Mouse (Mus musculus) mouse trophoblast stem cell (cell line): ENCODE data around the gene Proca1.
"Not testable (repeated sequence)": the region's sequence is repeated elsewhere in the genome, so short reads cannot be mapped to it uniquely, and the experiment has no call there.

Experiments
- in situ Hi-C, 2 experiments: fragments of 300-500 bp; cut with MseI, MboI; formaldehyde crosslinking; loops; 2 replicates in 1 of 2; 3 replicates in 1 of 2; pipeline ENCODE4 v1.15.1; 2025

The Proca1 gene

GRCm38 (mm10) chr11:78181830-78182357 is 11.3 kb upstream of the Proca1 start:
- in situ Hi-C loops = no loop called here

DNA sequence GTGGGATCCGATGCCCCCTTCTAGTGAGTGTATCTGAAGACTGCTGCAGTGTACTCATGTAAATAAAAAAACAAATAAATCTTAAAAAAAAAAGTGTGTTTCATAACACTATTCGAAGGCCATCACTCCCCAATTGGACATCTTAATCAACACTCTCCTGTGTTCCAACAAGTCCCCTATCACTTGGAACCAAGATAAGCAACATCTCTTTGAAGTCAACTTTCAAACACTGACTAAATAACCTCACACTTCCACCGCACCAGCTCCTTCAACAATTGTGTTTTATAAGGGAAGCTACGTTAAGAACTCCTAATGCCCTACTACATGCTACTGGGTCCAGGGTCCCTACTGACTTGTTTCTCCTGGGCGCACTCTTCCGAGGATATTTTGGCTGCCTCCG is 10.7 kb upstream of the Proca1 start:
- in situ Hi-C loops = no loop called here

- in situ Hi-C loops = no loop called here
Measured at GRCm38 (mm10) chr11:78182961-78183844, 10.0 kb upstream of the Proca1 start, which contains the start of gene Rpl23a. Rpl23a (minus strand) TSS chr11:78183584.

DNA sequence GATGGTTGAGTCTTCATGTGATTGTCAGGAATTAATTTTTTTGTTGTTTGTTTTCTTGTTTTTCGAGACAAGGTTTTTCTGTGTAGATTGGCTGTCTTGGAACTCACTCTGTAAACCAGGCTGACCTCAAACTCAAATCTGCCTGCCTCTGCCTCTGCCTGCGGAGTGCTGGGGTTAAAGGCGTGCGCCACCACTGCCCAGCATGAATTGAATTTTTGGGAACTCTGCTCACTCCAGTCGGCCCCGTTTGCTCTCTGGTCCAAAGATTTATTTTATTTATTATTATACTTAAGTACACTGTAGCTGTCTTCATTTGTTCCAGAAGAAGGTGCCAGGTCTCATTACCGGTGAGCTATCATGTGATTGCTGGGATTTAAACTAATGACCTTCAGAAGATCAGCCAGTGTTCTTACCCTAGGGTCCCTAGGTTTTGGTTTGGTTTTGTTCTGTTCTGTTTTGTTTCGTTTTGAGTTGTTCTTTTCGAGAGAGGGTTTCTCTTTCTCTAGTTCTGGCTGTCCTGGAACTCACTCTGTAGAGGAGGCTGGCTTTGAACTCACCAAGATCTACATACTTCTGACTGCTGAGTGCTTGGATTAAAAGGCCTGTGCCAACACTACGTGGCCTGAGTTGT is 9.2 kb upstream of the Proca1 start:
- in situ Hi-C loops = no loop called here

GRCm38 (mm10) chr11:78184702-78185101 is 8.5 kb upstream of the Proca1 start:
- in situ Hi-C loops = not testable (repeated sequence)

GRCm38 (mm10) chr11:78188331-78189233 is 4.6 kb upstream of the Proca1 start, which contains the start of gene Rab34:
Rab34 (plus strand) TSS chr11:78188430.
- in situ Hi-C loops = no loop called here

- in situ Hi-C loops = no loop called here
Measured at GRCm38 (mm10) chr11:78189234-78190040, 3.8 kb upstream of the Proca1 start.

GRCm38 (mm10) chr11:78190041-78190440 is 3.2 kb upstream of the Proca1 start:
- in situ Hi-C loops = no loop called here

GRCm38 (mm10) chr11:78194411-78195100 is 1.4 kb downstream of the Proca1 start:
- in situ Hi-C loops = no loop called here

- in situ Hi-C loops = no loop called here
Measured at GRCm38 (mm10) chr11:78195101-78195863, 2.1 kb downstream of the Proca1 start.

- in situ Hi-C loops = no loop called here
Measured at GRCm38 (mm10) chr11:78202372-78202771, 9.2 kb downstream of the Proca1 start.

DNA sequence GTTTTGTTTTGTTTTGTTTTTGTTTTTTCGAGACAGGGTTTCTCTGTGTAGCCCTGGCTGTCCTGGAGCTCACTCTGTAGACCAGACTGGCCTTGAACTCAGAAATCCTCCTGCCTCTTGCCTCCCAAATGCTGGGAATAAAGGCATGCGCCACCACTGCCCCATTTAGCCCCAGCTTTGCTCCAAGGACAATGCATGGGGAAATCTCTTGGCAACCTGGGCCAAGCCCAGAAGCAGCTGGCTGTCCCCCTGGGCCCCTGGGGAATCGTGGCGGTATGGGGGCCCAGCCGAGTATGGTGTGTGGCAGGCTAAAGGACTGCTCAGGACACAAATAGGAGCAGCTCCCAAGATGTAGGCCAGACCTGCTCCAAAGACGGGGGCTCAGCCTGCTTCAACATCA is 11.1 kb downstream of the Proca1 start:
- in situ Hi-C loops = no loop called here

GRCm38 (mm10) chr11:78205361-78206206 is 12.4 kb downstream of the Proca1 start:
- in situ Hi-C loops = no loop called here

DNA sequence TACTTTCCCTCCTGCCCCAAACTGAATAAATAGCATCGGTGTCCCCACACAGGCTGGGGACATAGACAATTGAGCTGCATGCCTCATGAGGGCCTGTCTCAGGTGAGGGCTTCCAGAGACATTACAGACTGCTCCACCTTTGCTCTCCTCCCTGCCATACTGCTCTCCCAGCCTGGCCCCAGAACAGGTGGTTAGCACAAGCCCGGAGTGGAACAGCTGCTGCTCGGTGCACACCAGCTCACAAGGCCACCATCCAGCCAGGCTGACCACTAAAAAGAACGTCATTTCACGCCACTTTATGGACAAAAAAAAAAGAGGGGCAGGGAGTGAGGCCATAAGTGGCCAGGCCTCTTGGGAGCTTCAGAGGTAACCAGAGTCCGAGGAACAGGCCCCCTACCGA is 14.0 kb downstream of the Proca1 start:
- in situ Hi-C loops = no loop called here

GRCm38 (mm10) chr11:78209886-78210285 is 16.7 kb downstream of the Proca1 start:
- in situ Hi-C loops = no loop called here

DNA sequence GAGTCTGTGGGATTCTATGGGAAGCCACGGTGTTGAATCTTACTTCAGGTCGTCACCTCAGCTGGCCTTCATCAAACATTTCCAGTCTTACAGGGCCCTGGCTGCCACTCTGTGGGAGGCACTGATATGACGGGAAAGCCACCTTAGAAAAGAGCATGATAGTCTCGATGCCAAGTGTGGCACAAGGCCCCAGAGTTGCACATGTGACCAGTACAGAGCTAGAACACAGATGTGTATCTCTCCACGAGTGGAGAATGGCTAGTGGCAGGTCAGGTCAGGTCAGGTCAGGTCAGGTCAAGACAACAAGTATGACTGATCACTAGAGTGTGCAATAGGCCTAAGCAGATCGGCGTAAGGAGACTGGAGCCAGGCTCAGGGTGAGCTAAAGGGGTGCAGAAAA is 17.4 kb downstream of the Proca1 start:
- in situ Hi-C loops = no loop called here

DNA sequence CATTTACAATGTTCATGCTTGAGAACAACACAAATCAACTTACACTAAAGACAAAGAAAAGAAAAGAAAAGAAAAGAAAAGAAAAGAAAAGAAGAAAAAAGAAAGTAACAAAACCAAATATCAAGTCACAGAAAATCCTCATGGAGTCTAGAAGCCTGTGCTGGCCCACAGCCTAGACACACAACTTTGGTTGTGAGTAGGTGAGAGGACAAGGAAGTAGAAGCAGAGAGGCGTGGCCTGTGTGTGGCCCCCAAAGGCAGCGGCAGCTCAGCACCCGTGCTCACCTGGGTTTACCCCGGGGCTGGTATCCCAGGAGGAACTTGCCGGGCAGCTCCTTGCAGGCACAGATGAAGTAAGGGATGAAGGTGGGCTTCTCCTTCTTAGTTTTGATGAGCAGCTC is 18.3 kb downstream of the Proca1 start:
- in situ Hi-C loops = no loop called here

GRCm38 (mm10) chr11:78213086-78213817 is 20.1 kb downstream of the Proca1 start:
- in situ Hi-C loops = no loop called here
